Mouse (Mus musculus): Measurements from ENCODE around the gene En2. TPM values are rescaled to one million over a fixed set of nuclear protein-coding genes. Genes with fewer than 3 reads are reported as not detected.
A peak's percentile ranks its signal among the peaks of the same experiment; 100 is the strongest.

The En2 gene
- polyA plus RNA-seq, 1 experiment from 2014 or later, result not detected

DNA sequence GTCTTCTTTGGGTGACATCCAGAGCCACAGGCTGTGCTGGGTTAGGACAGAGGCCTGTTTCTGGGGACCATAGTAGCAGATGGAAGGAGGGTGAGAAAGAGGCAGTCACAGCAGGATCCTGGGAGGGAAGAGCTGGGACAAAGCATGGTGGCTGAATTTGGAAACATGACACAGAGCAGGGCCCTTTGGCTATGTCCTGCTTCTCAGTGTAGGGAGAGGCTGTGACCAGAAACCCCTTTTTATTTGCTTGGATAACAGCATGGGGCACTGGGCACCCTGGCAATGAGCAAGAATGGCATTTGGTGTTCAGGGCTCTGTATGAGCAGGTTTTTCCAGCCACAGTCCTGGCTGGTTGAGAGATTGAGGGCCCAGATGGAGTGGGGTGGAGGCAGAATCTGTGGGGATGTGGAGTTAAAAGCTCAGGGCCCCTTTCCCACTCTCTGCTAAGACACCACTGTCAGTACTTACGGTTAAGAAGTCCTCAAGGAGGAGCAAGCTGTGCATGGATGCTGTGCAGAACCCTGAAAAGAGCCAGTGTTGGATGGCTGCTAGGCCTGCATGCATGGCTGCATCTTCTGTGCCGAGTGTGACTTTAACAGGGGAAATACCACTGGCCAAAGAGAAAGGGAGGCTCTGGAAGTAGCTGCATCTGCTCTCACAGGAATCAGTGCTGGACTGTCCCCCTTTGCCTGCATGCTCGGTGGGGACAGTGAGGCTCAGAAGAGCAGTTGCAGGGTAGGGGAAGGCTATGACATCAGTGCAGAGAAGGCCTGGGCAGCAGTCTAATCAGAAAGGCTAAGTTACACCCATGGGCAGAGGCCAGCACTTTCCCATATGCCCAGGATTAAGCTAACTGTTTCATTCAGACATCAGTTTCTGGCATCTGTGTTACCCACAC is 26.0 kb downstream of the En2 start:
- H3K9me3 ChIP-seq (ENCODE audit: control insufficient read depth, low read length), result no peaks in the 10 kb centered on the region
- peaks cover 4% of the 10 kb centered on the region for H3K27me3 ChIP-seq (replicated peaks; ENCODE audit: control insufficient read depth, insufficient read depth, low read length)
- WGBS, result 54% methylated on average over 3 of the region's 3 CpGs
- ATAC-seq (replicated peaks; ENCODE audit: low FRiP score) (no peak), DNase-seq (ENCODE audit: low spot score) (no peak)
- H3K4me2 ChIP-seq, result no peak overlapping the region
- H3K9ac ChIP-seq (ENCODE audit: low read depth, low read length), result no peak overlapping the region
- H3K4me1 ChIP-seq (replicated peaks; ENCODE audit: control insufficient read depth, insufficient read depth, low read length), result no peaks in the 10 kb centered on the region
- no peak overlapping the region for H3K27ac ChIP-seq (ENCODE audit: low read depth, low read length)
- H3K4me3 ChIP-seq (ENCODE audit: low read depth, low read length), result no peak overlapping the region
- H3K36me3 ChIP-seq (ENCODE audit: control insufficient read depth, insufficient read depth, low read length), result no peaks in the 10 kb centered on the region

DNA sequence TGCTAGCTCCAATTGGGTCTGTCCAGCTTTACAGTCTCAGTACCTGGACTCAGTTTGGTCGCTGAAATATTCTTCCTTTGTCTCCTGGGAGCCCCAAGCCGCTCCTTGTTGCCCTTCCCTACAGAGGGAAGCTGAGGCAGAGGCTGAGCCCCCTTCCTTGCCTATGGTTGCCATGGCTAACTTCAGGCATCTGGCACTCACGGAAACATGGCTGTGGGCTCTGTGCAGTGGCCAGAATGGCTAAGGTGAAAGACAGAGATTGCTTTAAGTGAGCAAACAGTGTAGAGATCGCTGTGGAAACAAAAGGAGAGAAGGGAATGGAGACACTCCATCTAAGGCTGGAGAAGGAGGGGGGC is 26.6 kb downstream of the En2 start:
- Histone ChIP-seq H3K27ac (ENCODE audit: low read depth, low read length) (no peak overlapping the region), H3K9me3 (ENCODE audit: control insufficient read depth, low read length) (no peaks in the 10 kb centered on the region), H3K4me3 (ENCODE audit: low read depth, low read length) (no peak overlapping the region), H3K27me3 (replicated peaks; ENCODE audit: control insufficient read depth, insufficient read depth, low read length) (peaks cover 4% of the 10 kb centered on the region), H3K4me1 (replicated peaks; ENCODE audit: control insufficient read depth, insufficient read depth, low read length) (no peaks in the 10 kb centered on the region), H3K4me2 (no peak overlapping the region), H3K9ac (ENCODE audit: low read depth, low read length) (no peak overlapping the region), H3K36me3 (ENCODE audit: control insufficient read depth, insufficient read depth, low read length) (no peaks in the 10 kb centered on the region)
- ATAC-seq (replicated peaks; ENCODE audit: low FRiP score), result no peak
- no peak for DNase-seq (ENCODE audit: low spot score)
- WGBS, result 63% methylated on average over 4 of the region's 4 CpGs

DNA sequence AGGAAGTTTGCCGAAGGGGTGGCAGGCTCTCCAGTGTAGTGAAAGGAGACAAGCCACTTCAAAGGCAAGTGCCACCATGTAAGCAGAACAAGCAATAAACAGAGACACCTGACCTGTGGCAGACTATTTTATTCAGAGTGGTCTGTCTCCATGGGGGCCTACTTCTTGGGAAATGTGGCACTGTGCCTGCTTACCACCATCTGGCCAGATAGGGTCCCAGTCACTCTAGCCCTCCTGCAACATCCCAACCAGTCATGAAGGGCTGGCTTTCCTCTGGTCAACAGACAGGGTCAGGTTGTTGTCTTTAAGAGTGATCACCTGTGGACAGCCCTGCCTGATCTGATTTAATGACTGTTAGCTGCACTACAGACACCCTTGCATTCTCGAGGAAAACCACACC is 30.0 kb downstream of the En2 start:
- H3K27ac ChIP-seq (ENCODE audit: low read depth, low read length), result no peak overlapping the region
- H3K27me3 ChIP-seq (replicated peaks; ENCODE audit: control insufficient read depth, insufficient read depth, low read length), result peaks cover 4% of the 10 kb centered on the region
- no peaks in the 10 kb centered on the region for H3K9me3 ChIP-seq (ENCODE audit: control insufficient read depth, low read length)
- H3K36me3 ChIP-seq (ENCODE audit: control insufficient read depth, insufficient read depth, low read length), result no peaks in the 10 kb centered on the region
- ATAC-seq (replicated peaks; ENCODE audit: low FRiP score), result no peak
- 47% methylated on average over 2 of the region's 2 CpGs for WGBS
- no peak overlapping the region for H3K4me3 ChIP-seq (ENCODE audit: low read depth, low read length)
- H3K4me2 ChIP-seq, result no peak overlapping the region
- no peaks in the 10 kb centered on the region for H3K4me1 ChIP-seq (replicated peaks; ENCODE audit: control insufficient read depth, insufficient read depth, low read length)
- DNase-seq (ENCODE audit: low spot score), result no peak
- H3K9ac ChIP-seq (ENCODE audit: low read depth, low read length), result no peak overlapping the region

DNA sequence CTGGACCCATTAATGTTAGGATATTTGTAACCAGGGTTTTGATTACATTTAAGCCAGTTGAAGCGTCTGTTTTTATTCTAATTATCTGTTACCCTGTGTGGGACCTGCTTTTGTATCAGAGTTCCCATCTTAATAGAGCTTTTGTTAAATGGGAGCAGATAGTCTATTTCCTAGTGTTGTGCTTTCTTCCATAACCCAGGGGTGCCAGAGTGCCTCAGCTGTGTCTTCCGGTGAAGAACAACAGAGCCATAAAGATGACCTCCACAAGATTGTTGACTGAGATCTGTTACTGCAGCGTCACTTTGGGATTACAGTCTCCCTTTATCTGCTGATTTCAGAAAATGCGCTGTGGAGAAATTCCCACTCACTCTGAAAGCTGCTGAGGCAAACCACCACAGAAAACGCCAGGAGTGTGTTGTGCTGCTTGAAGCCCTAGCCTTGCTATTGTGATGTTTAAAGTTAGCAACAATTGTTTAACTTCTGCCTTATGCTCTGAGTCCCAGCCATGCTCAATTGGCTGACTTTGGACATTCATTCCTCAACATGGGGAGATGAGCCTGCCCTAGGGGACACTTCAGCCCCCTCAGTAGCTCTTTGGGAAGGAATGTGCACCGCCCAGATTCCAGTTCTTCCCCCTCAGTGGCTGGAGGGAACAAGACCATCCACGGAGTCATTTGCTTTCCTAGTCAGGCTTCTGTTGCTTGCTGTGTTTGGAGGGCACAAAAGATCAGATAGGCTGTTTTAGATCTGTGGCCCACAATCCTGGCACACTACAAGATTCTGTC is 33.8 kb downstream of the En2 start:
- Histone ChIP-seq H3K27ac (ENCODE audit: low read depth, low read length) (no peak overlapping the region), H3K9me3 (ENCODE audit: control insufficient read depth, low read length) (no peaks in the 10 kb centered on the region), H3K4me3 (ENCODE audit: low read depth, low read length) (no peak overlapping the region), H3K4me1 (replicated peaks; ENCODE audit: control insufficient read depth, insufficient read depth, low read length) (no peaks in the 10 kb centered on the region), H3K9ac (ENCODE audit: low read depth, low read length) (no peak overlapping the region), H3K36me3 (ENCODE audit: control insufficient read depth, insufficient read depth, low read length) (no peaks in the 10 kb centered on the region), H3K4me2 (no peak overlapping the region), H3K27me3 (replicated peaks; ENCODE audit: control insufficient read depth, insufficient read depth, low read length) (peaks cover 18% of the 10 kb centered on the region)
- 47% methylated on average over 7 of the region's 7 CpGs for WGBS
- DNase-seq (ENCODE audit: low spot score), result no peak
- no peak for ATAC-seq (replicated peaks; ENCODE audit: low FRiP score)

DNA sequence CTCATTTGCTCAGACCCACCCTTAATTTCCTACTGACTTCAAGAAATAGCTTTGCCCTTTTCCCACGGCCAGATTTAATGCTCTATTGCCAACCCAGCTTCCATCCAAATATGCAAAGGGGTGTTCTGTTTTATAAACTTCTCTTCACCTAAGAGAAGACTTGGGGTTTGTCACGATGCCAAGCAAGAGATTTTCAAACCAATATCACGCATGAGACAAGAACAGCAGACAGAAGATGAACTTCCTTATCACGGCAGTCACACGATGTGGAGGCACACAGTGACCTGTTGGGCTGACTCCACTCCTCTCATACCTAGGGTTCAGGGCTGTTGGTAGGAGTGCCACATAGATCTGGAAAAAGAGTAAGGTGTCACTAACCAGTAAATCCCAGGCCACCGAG is 37.6 kb downstream of the En2 start:
- no peak overlapping the region for H3K27ac ChIP-seq (ENCODE audit: low read depth, low read length)
- ATAC-seq (replicated peaks; ENCODE audit: low FRiP score), result no peak
- no peaks in the 10 kb centered on the region for H3K4me1 ChIP-seq (replicated peaks; ENCODE audit: control insufficient read depth, insufficient read depth, low read length)
- 61% methylated on average over 6 of the region's 6 CpGs for WGBS
- no peak overlapping the region for H3K4me2 ChIP-seq
- peaks cover 40% of the 10 kb centered on the region for H3K27me3 ChIP-seq (replicated peaks; ENCODE audit: control insufficient read depth, insufficient read depth, low read length)
- no peak overlapping the region for H3K9ac ChIP-seq (ENCODE audit: low read depth, low read length)
- H3K36me3 ChIP-seq (ENCODE audit: control insufficient read depth, insufficient read depth, low read length), result no peaks in the 10 kb centered on the region
- no peak overlapping the region for H3K4me3 ChIP-seq (ENCODE audit: low read depth, low read length)
- no peaks in the 10 kb centered on the region for H3K9me3 ChIP-seq (ENCODE audit: control insufficient read depth, low read length)
- no peak for DNase-seq (ENCODE audit: low spot score)

DNA sequence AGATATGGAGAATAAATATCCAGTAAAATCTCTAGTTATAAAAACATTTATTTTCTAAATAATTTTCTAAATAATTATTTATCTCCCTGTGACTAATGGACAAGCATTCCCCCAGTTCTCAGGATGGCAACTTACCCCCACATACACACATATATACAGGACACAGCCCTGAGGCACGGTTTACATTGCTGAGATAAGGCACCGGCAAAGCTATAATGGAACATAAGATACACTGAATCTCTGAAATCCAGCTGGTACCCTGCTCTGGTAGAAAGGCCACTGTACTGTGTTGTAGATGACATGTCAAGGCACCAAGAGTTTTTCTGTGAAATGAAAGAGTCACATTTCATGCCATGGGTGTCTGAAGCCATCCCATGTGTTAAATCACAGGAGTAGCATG is 39.2 kb downstream of the En2 start:
- Histone ChIP-seq H3K4me3 (ENCODE audit: low read depth, low read length) (no peak overlapping the region), H3K27ac (ENCODE audit: low read depth, low read length) (no peak overlapping the region), H3K27me3 (replicated peaks; ENCODE audit: control insufficient read depth, insufficient read depth, low read length) (peaks cover 56% of the 10 kb centered on the region), H3K9ac (ENCODE audit: low read depth, low read length) (no peak overlapping the region), H3K4me1 (replicated peaks; ENCODE audit: control insufficient read depth, insufficient read depth, low read length) (no peaks in the 10 kb centered on the region; the same call in 1 of the 2 replicates), H3K4me2 (no peak overlapping the region), H3K9me3 (ENCODE audit: control insufficient read depth, low read length) (no peaks in the 10 kb centered on the region), H3K36me3 (ENCODE audit: control insufficient read depth, insufficient read depth, low read length) (no peaks in the 10 kb centered on the region)
- DNase-seq (ENCODE audit: low spot score) (no peak), ATAC-seq (replicated peaks; ENCODE audit: low FRiP score) (peak; percentile 65)
- 66% methylated on average over 2 of the region's 2 CpGs for WGBS

DNA sequence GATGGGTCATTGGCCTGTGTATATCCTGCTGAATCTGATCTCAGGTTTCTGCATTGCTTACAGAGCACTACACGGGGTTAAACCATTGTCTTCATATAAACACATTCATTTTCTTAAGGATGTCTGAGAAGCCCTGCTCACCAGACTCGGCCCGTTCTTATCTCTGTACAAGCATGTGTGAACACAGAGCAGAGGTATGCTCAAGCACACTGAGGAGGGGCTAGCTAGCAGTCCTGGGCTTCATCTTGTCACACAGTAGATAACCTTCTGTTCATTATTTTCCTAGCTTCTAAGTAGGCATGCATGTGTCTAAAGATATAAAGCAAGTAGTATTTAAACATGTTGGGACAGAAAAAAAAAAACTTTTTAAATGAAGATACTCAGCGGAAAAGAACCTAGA is 41.0 kb downstream of the En2 start:
- Histone ChIP-seq H3K9me3 (ENCODE audit: control insufficient read depth, low read length) (no peaks in the 10 kb centered on the region), H3K27ac (ENCODE audit: low read depth, low read length) (no peak overlapping the region), H3K4me3 (ENCODE audit: low read depth, low read length) (no peak overlapping the region), H3K4me1 (replicated peaks; ENCODE audit: control insufficient read depth, insufficient read depth, low read length) (no peaks in the 10 kb centered on the region; the same call in 1 of the 2 replicates), H3K36me3 (ENCODE audit: control insufficient read depth, insufficient read depth, low read length) (no peaks in the 10 kb centered on the region), H3K4me2 (no peak overlapping the region), H3K27me3 (replicated peaks; ENCODE audit: control insufficient read depth, insufficient read depth, low read length) (peaks cover 71% of the 10 kb centered on the region), H3K9ac (ENCODE audit: low read depth, low read length) (no peak overlapping the region)
- peak; percentile 90 for ATAC-seq (replicated peaks; ENCODE audit: low FRiP score)
- DNase-seq (ENCODE audit: low spot score), result no peak
- WGBS, result 28% methylated on average over 4 of the region's 4 CpGs

DNA sequence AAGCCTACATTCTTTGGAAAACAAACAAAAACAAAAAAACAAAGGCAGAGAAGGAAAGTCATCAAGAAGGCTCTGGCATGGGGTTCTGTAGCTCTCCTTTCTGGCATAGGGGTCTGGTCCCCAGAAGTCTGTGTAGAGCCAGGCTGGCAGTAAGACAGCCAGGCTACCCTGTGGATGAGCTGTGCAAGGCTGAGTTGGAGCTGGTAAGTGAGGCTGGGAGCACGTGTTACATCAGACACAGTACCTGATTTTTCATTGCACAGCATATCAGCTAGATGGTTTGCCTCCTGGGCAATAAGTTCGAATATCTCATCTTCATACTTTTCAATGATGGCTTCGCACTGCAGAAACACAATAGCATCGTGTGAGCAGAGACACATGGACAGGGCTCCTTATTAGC is 41.5 kb downstream of the En2 start:
- ATAC-seq (replicated peaks; ENCODE audit: low FRiP score) (no peak), DNase-seq (ENCODE audit: low spot score) (no peak)
- peaks cover 77% of the 10 kb centered on the region for H3K27me3 ChIP-seq (replicated peaks; ENCODE audit: control insufficient read depth, insufficient read depth, low read length)
- H3K9me3 ChIP-seq (ENCODE audit: control insufficient read depth, low read length), result no peaks in the 10 kb centered on the region
- H3K9ac ChIP-seq (ENCODE audit: low read depth, low read length), result no peak overlapping the region
- H3K27ac ChIP-seq (ENCODE audit: low read depth, low read length), result no peak overlapping the region
- H3K4me3 ChIP-seq (ENCODE audit: low read depth, low read length), result no peak overlapping the region
- 70% methylated on average over 4 of the region's 4 CpGs for WGBS
- H3K4me1 ChIP-seq (replicated peaks; ENCODE audit: control insufficient read depth, insufficient read depth, low read length), result no peaks in the 10 kb centered on the region; the same call in 1 of the 2 replicates
- H3K4me2 ChIP-seq, result no peak overlapping the region
- H3K36me3 ChIP-seq (ENCODE audit: control insufficient read depth, insufficient read depth, low read length), result no peaks in the 10 kb centered on the region

Data from liver, embryonic 11.5 days (tissue).